Mouse (Mus musculus): ENCODE measurements at regions not wholly inside any gene's neighbourhood (a gene's known extent, or its start where the extent isn't known, plus 50 kb on each side); places are given as distances from the start of the nearest gene placed in this dataset.
"Not testable (repeated sequence)": the region's sequence is repeated elsewhere in the genome, so short reads cannot be mapped to it uniquely, and the experiment has no call there.

GRCm38 (mm10) chr4:81519151-81519550 lies 76.5 kb upstream of the Mpdz start:
- DNase-seq (ENCODE audit: low spot score in 2 of 2), result not testable (repeated sequence)

- DNase-seq (ENCODE audit: low spot score in 2 of 2), result no peak
Observed at GRCm38 (mm10) chr4:81514547-81514946, 71.9 kb upstream of the Mpdz start.

GRCm38 (mm10) chr4:81512396-81512795 lies 69.8 kb upstream of the Mpdz start:
- no peak for DNase-seq (ENCODE audit: low spot score in 2 of 2)

GRCm38 (mm10) chr4:81508776-81509175 lies 66.2 kb upstream of the Mpdz start:
- DNase-seq (ENCODE audit: low spot score in 2 of 2), result no peak

GRCm38 (mm10) chr4:81506841-81507240 lies 64.2 kb upstream of the Mpdz start:
- no peak for DNase-seq (ENCODE audit: low spot score in 2 of 2)

GRCm38 (mm10) chr4:81506306-81506705 lies 63.7 kb upstream of the Mpdz start:
- DNase-seq (ENCODE audit: low spot score in 2 of 2), result no peak

GRCm38 (mm10) chr4:81505096-81505495 lies 62.5 kb upstream of the Mpdz start:
- DNase-seq (ENCODE audit: low spot score in 2 of 2), result no peak

GRCm38 (mm10) chr4:81503941-81504340 lies 61.3 kb upstream of the Mpdz start:
- peak in 1 of 2 experiments; percentile 5 for DNase-seq (ENCODE audit: low spot score in 2 of 2)

- no peak for DNase-seq (ENCODE audit: low spot score in 2 of 2)
Observed at GRCm38 (mm10) chr4:81501802-81502201, 59.2 kb upstream of the Mpdz start.

- no peak for DNase-seq (ENCODE audit: low spot score in 2 of 2)
Observed at GRCm38 (mm10) chr4:81498133-81498532, 55.5 kb upstream of the Mpdz start.

GRCm38 (mm10) chr4:81492811-81493210 lies 50.2 kb upstream of the Mpdz start:
- no peak for DNase-seq (ENCODE audit: low spot score in 2 of 2)

All from urinary bladder, postnatal 36 days (tissue).